Mouse (Mus musculus): ENCODE measurements around the gene Ankle1. TPM values are rescaled to one million over a fixed set of nuclear protein-coding genes. Genes with fewer than 3 reads are reported as not detected.
"Not testable (repeated sequence)": the region's sequence is repeated elsewhere in the genome, so short reads cannot be mapped to it uniquely, and the experiment has no call there.

Gene Ankle1
- polyA plus RNA-seq, 1 experiment = 0.96 TPM

DNA sequence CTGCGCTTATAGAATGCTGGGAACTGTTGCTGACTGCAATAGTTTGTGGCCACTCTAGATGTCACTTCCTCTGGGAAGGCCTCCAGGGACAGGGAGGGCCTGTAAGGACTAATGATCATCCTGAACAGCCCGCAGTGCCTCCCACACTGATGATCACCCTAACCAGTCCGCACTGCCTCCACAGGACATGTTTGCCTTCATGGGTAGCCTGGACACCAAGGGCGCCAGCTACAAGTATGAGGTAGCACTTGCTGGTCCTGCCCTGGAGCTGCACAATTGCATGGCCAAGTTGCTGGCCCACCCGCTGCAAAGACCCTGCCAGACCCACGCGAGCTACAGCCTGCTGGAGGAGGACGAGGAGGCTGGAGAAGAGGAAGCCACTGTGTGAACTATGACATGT lies 1.8 kb upstream of the Ankle1 start:
- no peak overlapping the region for H3K4me3 ChIP-seq (ENCODE audit: insufficient read depth, low read length)
- H3K4me1 ChIP-seq (ENCODE audit: control insufficient read depth, insufficient read depth, low read length) = 0 out of 2 replicates have a peak, but pooled peaks cover 1% of the 10 kb centered on the region
- TF ChIP-seq POLR2A (IDR thresholded peaks at IDR 0.05; ENCODE audit: extremely low read depth, insufficient read depth, low read length) (no peak), CTCF (IDR thresholded peaks at IDR 0.05; ENCODE audit: extremely low read depth, insufficient read depth, low read length) (no peak)
- H3K27ac ChIP-seq (ENCODE audit: insufficient read depth, low read length) = no peak overlapping the region

DNA sequence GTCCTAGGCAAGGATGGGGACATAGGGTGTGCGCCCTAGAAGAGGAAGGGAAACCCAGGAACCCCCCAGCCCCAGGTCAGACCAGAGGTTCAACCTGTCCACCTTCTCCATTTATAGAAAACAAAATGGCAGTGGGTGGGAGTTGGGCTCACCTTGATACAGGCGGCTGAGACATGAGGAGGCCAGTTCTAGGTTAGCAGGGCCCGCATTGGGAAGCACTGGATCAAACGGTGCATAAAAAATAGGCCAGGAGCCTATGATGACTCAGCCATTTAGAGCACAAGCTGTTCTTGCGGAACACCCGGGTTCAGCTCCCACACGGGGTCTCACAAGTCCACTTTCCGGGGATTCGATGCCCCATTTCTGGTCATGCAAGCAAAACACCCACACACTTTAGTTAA lies 859 bp upstream of the Ankle1 start:
- TF ChIP-seq POLR2A (IDR thresholded peaks at IDR 0.05; ENCODE audit: extremely low read depth, insufficient read depth, low read length) (no peak), CTCF (IDR thresholded peaks at IDR 0.05; ENCODE audit: extremely low read depth, insufficient read depth, low read length) (no peak)
- Histone ChIP-seq H3K4me3 (ENCODE audit: insufficient read depth, low read length) (no peak overlapping the region; the same call in 1 of the 2 replicates), H3K4me1 (ENCODE audit: control insufficient read depth, insufficient read depth, low read length) (0 out of 2 replicates have a peak, but pooled peaks cover 1% of the 10 kb centered on the region), H3K27ac (ENCODE audit: insufficient read depth, low read length) (no peak overlapping the region)

DNA sequence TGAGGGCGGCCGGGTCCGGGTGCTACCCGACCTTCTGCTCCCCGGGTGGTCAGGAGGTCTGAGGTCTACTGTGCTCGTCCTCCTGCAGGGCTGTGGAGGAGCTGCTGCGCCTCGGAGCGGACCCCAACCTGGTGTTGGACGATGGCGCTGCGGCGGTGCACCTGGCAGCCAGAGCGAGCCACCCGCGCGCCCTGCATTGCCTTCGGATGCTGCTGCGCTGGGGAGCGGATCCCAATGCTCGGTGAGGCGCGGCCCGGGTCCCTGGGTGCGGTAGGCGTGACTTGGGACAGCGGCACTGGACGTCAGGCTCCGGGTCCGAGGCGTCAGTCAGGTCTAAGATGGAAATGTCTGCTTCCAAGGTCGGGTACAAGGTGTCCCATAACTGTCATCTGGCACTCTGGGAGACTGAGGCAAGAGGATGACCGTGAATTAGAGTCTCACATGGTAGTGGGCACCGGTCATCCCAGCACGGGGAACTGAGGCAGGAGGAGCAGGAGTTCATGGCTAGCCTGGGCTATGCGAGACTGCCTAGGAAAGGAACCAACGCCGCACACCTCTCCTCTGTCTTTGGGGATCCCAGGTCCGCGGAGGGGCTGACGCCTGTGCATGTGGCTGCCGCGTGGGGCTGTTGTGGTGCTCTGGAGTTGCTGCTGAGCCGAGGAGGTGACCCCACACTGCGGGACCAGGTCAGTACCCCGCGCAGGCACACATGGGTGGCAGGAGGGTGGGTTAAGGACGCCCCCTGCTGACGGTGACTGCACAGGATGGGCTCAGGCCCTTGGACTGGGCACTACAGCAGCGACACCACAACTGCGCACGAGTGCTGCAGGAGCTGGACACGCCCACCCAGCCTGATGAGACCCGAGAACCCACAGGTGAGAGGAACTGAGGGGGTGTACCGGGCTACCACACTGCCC lies 547 bp downstream of the Ankle1 start:
- Histone ChIP-seq H3K27ac (ENCODE audit: insufficient read depth, low read length) (no peak overlapping the region), H3K4me3 (ENCODE audit: insufficient read depth, low read length) (peak overlapping the region; percentile 37; the same call in 1 of the 2 replicates), H3K4me1 (ENCODE audit: control insufficient read depth, insufficient read depth, low read length) (0 out of 2 replicates have a peak, but pooled peaks cover 1% of the 10 kb centered on the region)
- TF ChIP-seq CTCF (IDR thresholded peaks at IDR 0.05; ENCODE audit: extremely low read depth, insufficient read depth, low read length) (peak; percentile 30; the same call in 1 of the 2 replicates), POLR2A (IDR thresholded peaks at IDR 0.05; ENCODE audit: extremely low read depth, insufficient read depth, low read length) (no peak)

DNA sequence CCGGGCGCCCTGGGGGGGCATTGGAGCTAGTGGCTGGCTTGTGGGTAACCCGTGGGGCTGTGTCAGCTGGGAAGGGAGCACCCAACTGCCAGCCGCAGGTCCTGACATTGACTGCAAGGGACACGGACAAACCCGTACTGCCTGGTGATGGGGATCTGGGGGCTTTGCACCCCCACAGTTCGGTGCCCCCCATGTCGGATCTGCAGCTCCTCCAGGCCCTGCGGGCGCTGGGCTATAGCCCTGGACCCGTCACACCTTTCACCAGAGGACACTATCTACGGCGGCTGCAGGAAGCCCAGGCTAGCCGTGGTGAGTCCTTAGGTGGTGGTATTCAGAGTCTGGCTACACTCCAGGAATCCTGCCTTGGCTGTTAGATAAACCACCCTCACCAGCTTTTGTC lies 1.6 kb downstream of the Ankle1 start:
- no peak overlapping the region for H3K27ac ChIP-seq (ENCODE audit: insufficient read depth, low read length)

DNA sequence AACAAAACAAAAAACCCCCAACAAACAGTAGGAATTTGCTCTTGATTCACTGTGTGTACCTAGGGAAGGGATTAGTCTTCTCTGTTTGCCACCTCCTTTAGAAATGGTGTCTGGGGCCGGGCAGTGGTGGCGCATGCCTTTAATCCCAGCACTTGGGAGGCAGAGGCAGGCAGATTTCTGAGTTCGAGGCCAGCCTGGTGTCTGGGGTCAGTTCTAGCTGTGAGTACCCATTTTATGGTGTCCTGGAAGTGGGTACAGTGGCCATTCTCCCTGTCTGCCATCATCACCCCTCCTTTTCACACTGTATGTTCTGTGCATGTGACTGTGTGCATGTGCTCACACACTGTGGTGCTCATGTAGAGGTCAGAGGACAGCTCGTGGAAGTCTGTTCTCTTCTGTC lies 2.4 kb downstream of the Ankle1 start:
- no peak overlapping the region for H3K27ac ChIP-seq (ENCODE audit: insufficient read depth, low read length)
- TF ChIP-seq POLR2A (IDR thresholded peaks at IDR 0.05; ENCODE audit: extremely low read depth, insufficient read depth, low read length) (no peak), CTCF (IDR thresholded peaks at IDR 0.05; ENCODE audit: extremely low read depth, insufficient read depth, low read length) (no peak)
- 0 out of 2 replicates have a peak, but pooled peaks cover 1% of the 10 kb centered on the region for H3K4me1 ChIP-seq (ENCODE audit: control insufficient read depth, insufficient read depth, low read length)
- H3K4me3 ChIP-seq (ENCODE audit: insufficient read depth, low read length) = no peak overlapping the region

More for the DNA sequence above, 1.6 kb downstream of the Ankle1 start:
- Histone ChIP-seq H3K4me3 (ENCODE audit: insufficient read depth, low read length) (no peak overlapping the region), H3K4me1 (ENCODE audit: control insufficient read depth, insufficient read depth, low read length) (0 out of 2 replicates have a peak, but pooled peaks cover 1% of the 10 kb centered on the region)
- no peak for TF ChIP-seq CTCF (IDR thresholded peaks at IDR 0.05; ENCODE audit: extremely low read depth, insufficient read depth, low read length)
- no peak for TF ChIP-seq POLR2A (IDR thresholded peaks at IDR 0.05; ENCODE audit: extremely low read depth, insufficient read depth, low read length)

DNA sequence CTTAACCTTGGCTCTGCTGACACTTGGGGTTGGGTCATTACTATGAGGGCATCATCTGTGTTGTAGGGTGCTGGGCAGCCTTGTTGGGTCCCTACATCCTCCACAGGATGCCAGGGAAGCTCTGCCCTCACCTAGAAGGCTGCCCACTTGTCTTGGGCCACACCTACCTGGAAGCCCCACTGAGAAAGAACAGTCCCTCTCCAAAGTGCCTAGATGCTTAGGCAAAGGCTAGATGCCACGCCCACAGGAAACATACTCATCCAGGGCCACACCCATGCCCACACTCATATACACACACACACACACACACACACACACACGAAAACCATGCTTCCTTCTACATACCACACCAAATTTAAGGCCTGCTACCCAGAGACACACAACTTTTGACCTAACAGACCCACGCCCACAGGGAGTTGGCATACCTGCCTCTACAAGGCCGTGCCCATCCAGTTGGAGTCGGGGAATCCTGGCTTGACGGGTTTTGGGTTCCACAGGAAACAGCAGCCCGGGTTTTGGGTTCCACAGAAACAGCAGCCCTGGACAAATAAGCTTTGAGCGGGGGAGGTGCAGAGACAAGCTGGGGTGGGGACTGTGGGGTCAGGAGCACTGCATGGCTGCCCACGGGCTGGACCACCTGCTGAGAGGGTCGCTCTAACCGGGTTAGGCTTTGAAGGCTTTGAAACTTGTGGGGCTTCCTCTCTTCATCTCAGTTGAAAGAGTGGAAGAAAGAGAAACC lies 5.9 kb downstream of the Ankle1 start:
- H3K27ac ChIP-seq (ENCODE audit: insufficient read depth, low read length) = no peak overlapping the region
- no peaks in the 10 kb centered on the region for H3K4me1 ChIP-seq (ENCODE audit: control insufficient read depth, insufficient read depth, low read length)
- TF ChIP-seq CTCF (IDR thresholded peaks at IDR 0.05; ENCODE audit: extremely low read depth, insufficient read depth, low read length) = no peak

DNA sequence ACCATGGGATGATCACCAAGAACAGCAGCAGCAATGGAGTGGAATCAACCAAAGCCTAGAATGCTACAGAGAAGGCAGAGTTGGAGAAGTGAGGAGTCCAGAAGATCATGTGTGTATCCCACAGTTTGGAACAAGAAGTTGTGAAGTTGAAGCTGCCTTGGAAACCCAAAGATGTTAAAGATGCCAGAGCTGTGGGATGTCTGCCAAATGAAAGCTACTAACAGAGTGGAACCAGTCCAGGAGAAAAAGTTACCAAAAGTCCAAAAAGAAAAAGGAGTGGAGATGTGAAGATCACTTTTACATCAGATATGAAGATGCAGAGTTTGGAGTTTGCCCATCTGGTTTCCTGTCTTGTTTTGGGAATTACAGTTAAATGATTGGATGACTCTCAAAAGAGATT lies 16.3 kb downstream of the Ankle1 start:
- Histone ChIP-seq H3K27ac (ENCODE audit: insufficient read depth, low read length) (no peak overlapping the region), H3K4me1 (ENCODE audit: control insufficient read depth, insufficient read depth, low read length) (no peaks in the 10 kb centered on the region), H3K4me3 (ENCODE audit: insufficient read depth, low read length) (no peak overlapping the region)
- TF ChIP-seq POLR2A (IDR thresholded peaks at IDR 0.05; ENCODE audit: extremely low read depth, insufficient read depth, low read length) = no peak

More for the DNA sequence above, 5.9 kb downstream of the Ankle1 start:
- H3K4me3 ChIP-seq (ENCODE audit: insufficient read depth, low read length) = no peak overlapping the region

DNA sequence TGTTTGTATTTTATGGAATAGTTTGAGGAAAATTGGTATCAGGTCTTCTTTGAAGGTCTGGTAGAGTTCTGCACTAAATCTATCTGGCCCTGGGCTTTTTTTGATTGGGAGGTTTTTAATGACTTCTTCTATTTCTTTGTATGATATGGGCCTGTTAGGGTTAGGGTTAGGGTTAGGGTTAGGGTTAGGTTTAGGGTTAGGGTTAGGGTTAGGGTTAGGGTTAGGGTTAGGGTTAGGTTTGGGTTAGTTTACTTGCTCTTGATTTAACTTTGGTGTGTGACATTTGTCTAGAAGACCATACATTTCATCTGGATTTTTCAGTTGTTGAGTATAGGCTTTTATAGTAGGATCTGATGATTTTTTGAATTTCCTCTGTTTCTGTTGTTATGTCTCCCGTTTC lies 27.1 kb downstream of the Ankle1 start:
- not testable (repeated sequence) for H3K27ac ChIP-seq (ENCODE audit: insufficient read depth, low read length); H3K4me1 ChIP-seq (ENCODE audit: control insufficient read depth, insufficient read depth, low read length); H3K4me3 ChIP-seq (ENCODE audit: insufficient read depth, low read length)

DNA sequence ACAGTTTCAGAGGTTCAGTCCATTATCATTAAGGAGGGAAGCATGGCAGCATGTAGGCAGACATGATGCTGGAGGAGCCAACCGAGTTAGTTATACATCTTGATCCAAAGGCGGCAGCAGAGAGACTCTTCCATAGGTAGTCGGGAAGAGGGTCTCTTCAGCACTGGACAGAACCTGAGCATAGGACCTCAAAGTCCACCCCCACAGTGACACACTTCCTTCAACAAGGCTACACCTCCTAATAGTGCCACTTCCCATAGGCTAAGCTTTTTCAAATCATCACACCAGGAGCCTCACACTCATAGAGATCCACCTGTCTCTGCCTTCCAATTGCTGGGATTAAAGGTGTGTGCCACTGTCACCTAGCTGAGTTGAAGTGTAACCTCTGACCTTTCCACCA lies 31.2 kb downstream of the Ankle1 start:
- Histone ChIP-seq H3K27ac (ENCODE audit: insufficient read depth, low read length) (no peak overlapping the region), H3K4me3 (ENCODE audit: insufficient read depth, low read length) (no peak overlapping the region), H3K4me1 (ENCODE audit: control insufficient read depth, insufficient read depth, low read length) (no peaks in the 10 kb centered on the region)
- TF ChIP-seq POLR2A (IDR thresholded peaks at IDR 0.05; ENCODE audit: extremely low read depth, insufficient read depth, low read length) (no peak), CTCF (IDR thresholded peaks at IDR 0.05; ENCODE audit: extremely low read depth, insufficient read depth, low read length) (no peak)

DNA sequence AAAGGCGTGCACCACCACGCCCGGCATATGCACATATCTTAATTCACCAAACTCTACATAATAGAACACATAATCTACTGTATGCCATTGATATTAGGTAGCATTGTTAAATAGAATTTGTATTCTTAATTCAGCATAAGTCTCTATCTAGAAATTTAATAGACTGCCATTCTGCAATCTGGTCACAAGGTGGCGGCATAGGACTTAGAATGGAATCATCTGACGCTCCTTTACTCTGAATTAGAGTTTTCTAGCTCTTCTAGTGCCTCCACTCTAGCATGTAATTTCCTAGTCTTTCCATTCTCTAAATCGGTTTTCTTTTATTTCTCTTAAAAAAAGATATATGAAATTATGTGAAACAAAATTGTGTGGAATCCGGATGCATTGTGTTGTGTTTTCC lies 35.6 kb downstream of the Ankle1 start:
- Histone ChIP-seq H3K4me1 (ENCODE audit: control insufficient read depth, insufficient read depth, low read length) (no peaks in the 10 kb centered on the region), H3K4me3 (ENCODE audit: insufficient read depth, low read length) (no peak overlapping the region), H3K27ac (ENCODE audit: insufficient read depth, low read length) (no peak overlapping the region)
- TF ChIP-seq CTCF (IDR thresholded peaks at IDR 0.05; ENCODE audit: extremely low read depth, insufficient read depth, low read length) = peak; percentile 69
- TF ChIP-seq POLR2A (IDR thresholded peaks at IDR 0.05; ENCODE audit: extremely low read depth, insufficient read depth, low read length) = no peak
